Mouse (Mus musculus): ENCODE measurements at regions not wholly inside any gene's neighbourhood (a gene's known extent, or its start where the extent isn't known, plus 50 kb on each side); places are given as distances from the start of the nearest gene placed in this dataset.

DNA sequence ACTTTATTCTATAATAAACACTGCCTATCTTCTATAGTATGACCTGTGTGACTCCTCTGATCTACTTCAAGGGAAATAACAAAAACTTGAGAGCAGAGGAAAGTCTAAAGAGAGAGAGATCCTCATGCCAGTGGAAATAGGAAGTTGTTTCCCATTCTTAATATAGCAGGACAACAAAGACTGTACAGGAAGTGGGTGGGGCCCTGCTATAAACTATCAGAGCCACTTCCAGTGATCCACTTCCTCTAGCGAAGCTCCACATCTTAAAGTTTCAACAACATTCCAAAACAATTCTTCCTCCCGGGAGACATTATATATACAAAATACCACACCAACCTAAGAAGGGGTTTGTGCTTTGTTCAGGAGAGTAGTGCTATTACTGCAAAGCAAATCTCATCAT, 339.7 kb downstream of the Elavl2 start:
- DNase-seq (ENCODE audit: extremely low read depth, insufficient read length, low spot score): no peak

DNA sequence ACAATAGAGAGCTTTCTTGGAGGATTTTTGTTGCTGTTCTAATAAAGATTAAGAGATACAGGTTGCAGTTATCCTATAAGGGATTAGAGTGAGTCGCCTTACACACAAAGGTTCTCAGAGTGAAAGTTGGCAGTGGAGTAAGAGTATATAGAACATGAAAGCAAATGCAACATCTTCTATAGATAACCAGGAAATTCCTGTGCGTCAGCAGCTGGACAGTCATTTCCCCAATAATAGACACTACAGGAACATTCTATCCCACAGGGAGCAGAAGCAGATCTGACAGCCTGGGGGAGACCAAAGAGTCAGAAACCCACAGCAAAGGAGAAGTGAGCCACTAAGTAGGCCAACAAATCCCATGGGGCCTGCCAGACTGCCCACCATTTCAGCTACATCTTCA, 348.7 kb downstream of the Elavl2 start:
- DNase-seq (ENCODE audit: extremely low read depth, insufficient read length, low spot score): no peak

DNA sequence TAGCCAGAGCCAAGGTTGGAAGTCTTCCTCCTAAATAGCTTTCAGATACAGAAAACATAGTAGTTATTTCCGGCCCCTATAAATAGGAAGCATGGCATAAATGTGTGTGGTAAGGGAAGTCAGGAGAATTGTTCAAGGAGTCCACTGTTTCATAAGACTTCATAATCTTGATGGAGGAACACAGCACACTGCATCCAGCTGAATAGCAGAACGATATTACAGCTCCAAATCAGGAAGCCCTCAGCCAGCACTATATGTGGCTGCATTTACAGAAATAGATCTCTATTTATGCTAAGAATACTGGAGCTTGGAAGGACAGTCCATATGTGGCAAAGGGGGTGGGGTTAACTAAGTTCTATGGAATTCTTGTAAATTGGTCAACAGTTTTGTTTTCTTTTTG, 371.1 kb downstream of the Elavl2 start:
- no peak for DNase-seq (ENCODE audit: extremely low read depth, insufficient read length, low spot score)

DNA sequence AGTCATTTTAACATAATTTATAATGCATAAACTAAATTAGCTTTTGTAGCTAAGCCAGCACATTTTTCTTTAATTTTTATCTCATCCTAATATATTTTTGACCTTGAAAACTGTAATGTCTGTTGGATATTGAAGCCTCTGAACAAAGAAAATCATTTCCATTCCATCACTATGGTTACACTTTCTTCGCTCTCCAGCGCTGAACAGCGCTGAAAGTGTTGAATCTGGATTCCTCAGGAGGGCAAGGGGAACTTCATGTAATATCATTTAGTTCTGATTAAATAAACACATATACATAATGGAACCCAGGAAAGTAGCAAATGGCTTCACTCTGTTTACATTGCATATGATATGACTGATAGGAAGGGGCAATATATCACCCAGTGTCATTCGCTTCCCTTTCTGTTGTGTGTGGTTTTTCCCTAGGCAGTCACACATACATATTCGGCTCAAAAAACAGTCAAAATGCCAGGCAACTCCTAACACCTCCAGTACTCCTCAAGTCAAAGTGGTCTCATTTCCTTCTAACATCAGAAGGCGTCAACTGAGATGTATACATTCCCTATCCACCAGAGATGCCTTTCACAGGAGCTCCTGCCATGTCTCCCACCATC, 372.5 kb downstream of the Elavl2 start:
- no peak for DNase-seq (ENCODE audit: extremely low read depth, insufficient read length, low spot score)

DNA sequence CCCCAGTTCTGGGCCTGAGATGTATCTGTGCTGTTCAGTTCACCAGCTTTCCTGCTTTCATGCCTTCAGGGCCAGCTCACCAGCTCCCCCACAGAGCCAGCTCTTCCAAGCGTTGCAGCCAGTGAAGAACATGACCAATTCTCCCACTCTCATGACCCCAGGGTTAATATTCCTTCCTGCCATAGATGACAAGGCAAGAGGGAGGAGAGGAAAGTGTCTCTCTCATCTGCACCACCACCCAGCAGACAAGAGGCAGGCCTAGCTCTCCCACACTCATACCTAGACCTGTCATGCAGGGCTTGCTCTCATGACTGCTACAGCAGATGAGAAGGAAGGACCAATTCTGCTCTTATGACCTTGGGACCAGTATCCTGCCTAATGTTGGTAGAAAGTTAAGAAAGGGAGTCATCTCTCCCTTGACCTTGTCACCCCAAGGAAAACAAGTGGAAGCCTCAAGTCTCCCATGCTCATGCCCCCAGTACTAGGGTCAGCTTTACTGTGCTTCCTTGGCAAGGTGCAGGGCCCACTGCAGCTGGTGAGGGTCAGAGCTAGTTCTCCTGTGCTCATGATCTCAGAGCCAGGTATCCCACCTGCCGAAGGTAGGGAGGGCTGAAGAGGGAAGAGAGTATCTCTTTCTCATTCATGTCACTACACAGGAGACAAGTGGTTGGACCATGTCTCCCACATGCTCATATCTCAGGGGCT, 404.0 kb downstream of the Elavl2 start:
- no peak for DNase-seq (ENCODE audit: extremely low read depth, insufficient read length, low spot score)

DNA sequence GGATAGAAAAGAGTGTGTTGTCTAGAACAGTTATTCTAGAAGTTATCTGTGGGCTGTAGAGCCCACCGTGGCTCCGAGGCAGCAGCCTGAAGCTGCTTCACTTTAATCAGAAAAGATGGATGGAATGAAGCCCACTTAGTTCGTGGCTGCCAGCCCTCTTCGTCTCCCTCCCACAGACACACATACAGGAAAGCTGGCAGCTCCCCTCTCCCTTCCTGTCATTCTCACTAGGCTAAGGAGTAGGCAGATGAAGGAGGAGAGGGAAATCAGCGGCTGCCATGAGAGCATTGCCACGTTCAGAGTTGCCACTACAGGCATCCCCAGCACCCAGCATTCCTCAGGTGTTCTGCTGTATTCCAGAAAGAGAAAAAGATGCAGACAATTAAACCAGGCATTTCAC, 435.9 kb downstream of the Elavl2 start:
- no peak for DNase-seq (ENCODE audit: extremely low read depth, insufficient read length, low spot score)

DNA sequence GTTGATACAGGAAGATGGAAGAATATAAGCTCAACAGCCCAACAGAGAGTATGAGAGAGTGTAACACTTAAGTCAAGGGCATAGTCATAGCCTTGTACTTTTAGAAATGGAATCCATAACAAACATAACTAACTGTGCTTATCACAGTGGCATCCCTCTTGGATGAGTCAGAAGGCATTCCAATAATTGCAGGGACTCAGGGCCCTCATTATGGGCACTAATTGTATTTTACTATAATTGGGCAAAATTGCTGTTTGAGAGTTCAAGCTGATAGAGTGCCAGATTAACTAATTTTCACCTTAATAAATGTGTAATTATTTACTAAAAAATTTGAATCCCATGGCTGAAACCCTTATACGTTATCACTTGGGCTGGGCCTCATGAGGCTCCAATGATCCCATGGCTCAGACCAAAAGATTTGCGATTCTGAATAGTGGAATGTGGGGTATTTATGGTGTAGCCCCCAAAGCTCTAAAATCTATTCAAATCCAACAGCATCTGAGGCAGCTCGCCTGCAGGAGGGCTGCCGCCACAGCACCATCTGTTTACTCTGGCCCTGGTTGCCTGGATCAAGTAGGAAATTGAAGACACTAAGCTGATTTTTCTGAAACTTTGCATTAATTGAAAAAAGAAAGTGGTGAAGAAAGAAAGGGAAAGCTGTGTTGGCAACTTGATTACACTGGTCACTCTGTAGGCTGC, 456.7 kb downstream of the Elavl2 start:
- DNase-seq (ENCODE audit: extremely low read depth, insufficient read length, low spot score): no peak

DNA sequence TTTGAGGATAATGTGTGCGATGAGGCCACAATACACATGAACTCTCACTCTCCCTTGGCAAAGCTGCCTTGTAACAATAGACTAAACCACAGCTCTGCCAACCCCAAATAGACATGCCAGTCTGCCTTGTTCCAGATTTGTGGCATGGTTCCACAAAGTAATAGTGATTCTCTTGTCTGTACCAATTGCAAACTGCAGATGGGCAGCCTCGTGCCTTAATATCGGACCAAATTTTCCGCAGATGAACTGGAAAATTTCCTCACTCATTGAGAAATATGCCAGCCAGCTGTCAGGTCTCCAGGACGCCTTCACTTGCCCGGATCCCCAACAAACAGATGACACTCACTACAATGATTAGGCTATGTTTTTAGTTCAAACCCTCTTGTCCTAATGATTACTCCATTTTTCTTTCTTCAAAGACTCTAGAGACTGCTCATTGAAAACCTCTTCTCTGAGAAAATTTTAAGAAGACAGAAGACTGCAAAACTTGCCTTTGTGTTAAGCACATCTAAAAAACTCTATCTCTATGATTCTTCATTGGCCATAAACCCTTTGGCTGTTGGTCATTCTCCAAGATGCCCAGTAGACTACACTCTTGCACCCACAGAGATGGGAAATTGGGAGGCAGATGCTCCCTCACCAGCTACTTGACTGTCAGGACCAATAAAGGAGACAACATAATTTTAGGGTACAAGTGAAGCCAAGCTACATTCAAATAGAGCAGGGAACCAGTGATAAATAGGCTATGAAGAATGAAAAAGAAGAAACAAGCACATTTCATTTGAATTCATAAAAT, 483.1 kb downstream of the Elavl2 start:
- no peak for DNase-seq (ENCODE audit: extremely low read depth, insufficient read length, low spot score)

DNA sequence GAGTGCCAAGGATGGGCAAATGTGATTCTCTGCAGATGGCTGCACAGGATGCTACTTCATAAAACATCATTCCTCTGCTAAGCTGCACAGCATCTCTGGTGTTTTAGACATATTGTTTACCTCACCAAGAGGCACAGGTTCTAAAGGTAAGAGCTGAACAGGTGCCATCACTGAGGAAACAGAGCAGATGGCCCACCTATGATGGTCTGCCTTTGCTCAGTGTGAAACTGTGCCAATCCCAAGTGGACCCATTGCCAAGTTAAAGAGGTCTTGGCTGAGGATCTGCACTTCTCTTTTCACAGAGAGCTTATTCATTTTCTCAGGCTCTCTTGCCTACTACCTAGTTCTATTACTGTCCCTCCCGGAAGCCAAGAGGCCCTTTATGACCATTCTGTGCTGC, 494.3 kb downstream of the Elavl2 start:
- no peak for DNase-seq (ENCODE audit: extremely low read depth, insufficient read length, low spot score)

DNA sequence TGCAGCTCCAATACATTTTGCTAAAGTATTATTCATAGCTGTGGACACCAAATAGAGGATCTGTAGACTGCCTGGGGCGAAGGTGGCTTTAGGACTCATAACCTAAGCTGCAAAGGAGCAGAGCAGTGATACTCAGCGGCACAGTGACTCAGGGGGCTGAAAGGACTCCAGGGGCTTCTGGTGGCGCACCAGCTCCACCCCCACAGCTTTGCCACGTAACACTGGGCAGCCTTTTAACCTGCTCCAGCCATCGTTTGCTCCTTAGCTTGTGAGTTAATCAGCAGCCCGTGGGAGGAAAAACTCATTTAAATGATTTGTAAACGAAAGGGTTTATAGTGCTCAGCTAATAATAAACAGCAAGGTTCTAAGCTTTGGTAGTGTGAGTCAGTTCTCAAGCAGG, 532.4 kb downstream of the Elavl2 start:
- DNase-seq (ENCODE audit: extremely low read depth, insufficient read length, low spot score): no peak

DNA sequence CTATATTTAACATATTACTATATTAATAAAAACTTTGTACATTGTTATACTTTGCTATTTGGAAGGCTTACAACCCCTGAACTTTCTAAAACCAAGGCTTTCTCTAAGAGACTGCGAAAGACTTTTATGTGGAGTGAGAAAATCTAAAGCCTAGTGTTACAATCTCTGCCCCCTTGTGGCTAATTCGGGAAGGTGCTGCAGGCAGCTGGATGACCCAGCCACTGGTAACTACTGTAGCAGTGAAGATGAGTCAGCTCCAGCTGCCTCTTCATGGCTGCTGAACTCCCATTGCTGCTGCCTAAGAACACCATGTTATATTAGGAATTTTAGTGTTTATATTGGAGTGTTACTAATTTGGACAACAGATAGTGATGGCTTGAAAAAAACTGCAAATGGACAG, 539.7 kb downstream of the Elavl2 start:
- no peak for DNase-seq (ENCODE audit: extremely low read depth, insufficient read length, low spot score)

DNA sequence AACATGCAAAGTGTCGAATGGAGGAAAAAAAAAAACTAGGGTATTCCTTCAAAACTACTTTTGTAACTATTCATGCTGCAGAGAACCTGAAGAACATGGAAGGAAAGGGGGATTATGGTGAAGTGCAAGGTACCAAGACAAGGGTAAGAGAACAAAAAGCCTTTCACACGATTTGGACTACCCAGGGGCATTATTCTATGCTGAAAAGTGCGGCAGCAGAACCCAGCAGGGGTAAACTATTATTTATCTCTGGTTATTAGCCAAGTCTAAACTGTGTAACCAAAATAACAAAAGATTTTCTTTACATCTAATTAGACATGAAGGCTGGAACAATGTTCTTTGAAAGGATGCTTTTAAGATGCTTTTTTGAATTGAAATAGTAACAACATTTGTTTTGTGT, 560.8 kb downstream of the Elavl2 start:
- no peak for DNase-seq (ENCODE audit: extremely low read depth, insufficient read length, low spot score)

DNA sequence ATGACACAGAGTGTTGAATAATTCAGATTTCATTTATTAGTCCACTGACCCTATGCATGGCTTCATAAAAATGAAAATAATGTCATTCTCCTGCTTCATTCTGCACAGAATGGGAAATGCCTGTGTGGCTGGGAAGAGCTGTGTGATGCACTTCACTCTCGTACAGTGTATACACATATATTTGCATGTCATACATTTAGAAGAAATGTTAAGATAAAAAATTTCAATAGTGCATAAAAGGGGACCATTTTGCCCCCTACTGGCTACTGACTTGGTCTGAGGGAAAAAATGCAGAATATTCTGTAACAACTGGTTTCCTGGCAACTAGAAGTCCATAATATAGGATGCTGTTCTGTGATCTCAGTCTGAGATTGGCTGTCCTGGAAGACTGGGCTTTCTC, 580.5 kb downstream of the Zfp352 start:
- no peak for DNase-seq (ENCODE audit: extremely low read depth, insufficient read length, low spot score)

DNA sequence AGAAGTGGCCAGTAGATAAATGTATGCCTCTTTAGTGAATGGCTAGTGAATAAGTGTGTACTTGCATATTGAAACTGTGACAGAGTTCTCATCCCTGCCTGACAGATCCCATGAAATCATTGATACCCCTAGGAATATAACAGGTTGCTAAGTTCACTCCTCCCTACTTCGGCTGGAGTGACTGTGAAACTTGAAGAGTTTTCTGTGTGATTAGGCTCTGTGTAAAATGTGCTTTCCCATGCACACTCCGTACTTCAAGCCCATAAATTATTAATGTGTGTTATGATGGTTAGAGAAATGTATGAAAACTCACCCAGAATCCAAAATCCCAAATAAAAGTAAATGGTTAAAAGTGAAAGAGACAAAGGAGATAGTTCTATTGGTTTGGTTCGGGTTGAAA, 580.0 kb downstream of the Zfp352 start:
- no peak for DNase-seq (ENCODE audit: extremely low read depth, insufficient read length, low spot score)

DNA sequence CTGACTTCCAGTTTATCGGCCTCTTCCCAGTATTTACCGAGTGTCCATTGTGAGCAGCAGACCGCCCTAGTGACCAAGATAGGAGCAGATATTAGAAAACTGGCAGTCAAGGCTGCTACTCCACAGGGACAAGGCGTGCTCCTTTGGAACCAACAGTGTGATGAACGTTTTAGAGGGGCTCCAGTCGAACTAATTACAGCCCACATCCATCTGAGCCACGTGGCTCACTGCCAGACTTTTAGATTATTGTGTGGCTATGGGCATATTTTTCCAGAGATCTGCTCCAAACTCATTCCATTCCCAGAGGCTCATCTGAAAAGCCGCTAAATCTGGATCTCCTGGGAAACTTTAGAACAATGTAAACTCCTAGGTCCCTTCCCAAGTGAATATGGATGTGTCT, 578.9 kb downstream of the Zfp352 start:
- no peak for DNase-seq (ENCODE audit: extremely low read depth, insufficient read length, low spot score)
